Mouse (Mus musculus) neutrophil, adult 65 days (primary cell): ENCODE measurements around the gene Cabp2. TPM values are rescaled to one million over a fixed set of nuclear protein-coding genes. Genes with fewer than 3 reads are reported as not detected.

Experiments used
- total RNA-seq: library from RNA; stranded (reverse); gene quantifications from 2 replicates; pipeline ENCODE4 v1.2.4, GENCODE M21; 2023

Cabp2 gene
- total RNA-seq: not detected in 2 replicates

GRCm38 (mm10) chr19:4081394-4081793, at the start of gene Cabp2:
Gene Cabp2 (plus strand): TSS chr19:4081578.

GRCm38 (mm10) chr19:4037788-4038232, 43.6 kb upstream of the Cabp2 start, which contains the start of gene Gstp1:
Gene Gstp1 (minus strand): TSS chr19:4037985.

GRCm38 (mm10) chr19:4045966-4046865, 35.2 kb upstream of the Cabp2 start, which contains the start of gene Gstp2:
Gene Gstp2 (minus strand): TSS chr19:4046023.

GRCm38 (mm10) chr19:4059069-4059740, 22.2 kb upstream of the Cabp2 start, which contains the start of gene Gstp3:
Gene Gstp3 (minus strand): TSS chr19:4059569.

GRCm38 (mm10) chr19:4096642-4097440, 15.5 kb downstream of the Cabp2 start, which contains the start of gene Cdk2ap2:
Gene Cdk2ap2 (plus strand): TSS chr19:4097182.

GRCm38 (mm10) chr19:4099837-4100717, 18.7 kb downstream of the Cabp2 start, which contains the start of gene Pitpnm1:
Gene Pitpnm1 (plus strand): TSS chr19:4099998.

GRCm38 (mm10) chr19:4125741-4126696, 44.6 kb downstream of the Cabp2 start, which contains the start of gene Aip:
Gene Aip (minus strand): TSS chr19:4125858.

Other genes starting within 250 kb of the Cabp2 start
- gene Chka, start 229.8 kb upstream of the Cabp2 start, total RNA-seq: 104 and 157 TPM in 2 replicates
- 235 and 315 TPM in 2 replicates for gene Tcirg1, start 174.4 kb upstream of the Cabp2 start, total RNA-seq
- 44.6 and 47.3 TPM in 2 replicates for gene Ndufs8, start 168.8 kb upstream of the Cabp2 start, total RNA-seq
- 138 and 146 TPM in 2 replicates for gene Aldh3b1, start 151.8 kb upstream of the Cabp2 start, total RNA-seq
- 222 and 238 TPM in 2 replicates for gene Unc93b1, start 146.4 kb upstream of the Cabp2 start, total RNA-seq
- 12.3 and 13.0 TPM in 2 replicates for gene Aldh3b3, start 122.9 kb upstream of the Cabp2 start, total RNA-seq
- gene Aldh3b2, start 109.2 kb upstream of the Cabp2 start, total RNA-seq: 14.1 and 14.2 TPM in 2 replicates
- gene Acy3, start 95.0 kb upstream of the Cabp2 start, total RNA-seq: 0.41 and 0.82 TPM in 2 replicates
- gene Tbx10, start 88.8 kb upstream of the Cabp2 start, total RNA-seq: not detected in 2 replicates
- 4.5 and 5.4 TPM in 2 replicates for gene Nudt8, start 81.0 kb upstream of the Cabp2 start, total RNA-seq
- gene Gm49405, start 81.0 kb upstream of the Cabp2 start, total RNA-seq: 0.59 and 0.79 TPM in 2 replicates
- gene Doc2g, start 78.3 kb upstream of the Cabp2 start, total RNA-seq: 0.88 and 1.4 TPM in 2 replicates
- 40.2 and 72.5 TPM in 2 replicates for gene Ndufv1, start 68.8 kb upstream of the Cabp2 start, total RNA-seq
- 38.4 and 47.3 TPM in 2 replicates for gene Gstp1, start 43.6 kb upstream of the Cabp2 start, total RNA-seq
- 12.5 and 18.8 TPM in 2 replicates for gene Gstp2, start 35.6 kb upstream of the Cabp2 start, total RNA-seq
- 4.0 and 6.2 TPM in 2 replicates for gene Gstp3, start 22.0 kb upstream of the Cabp2 start, total RNA-seq
- 295 and 307 TPM in 2 replicates for gene Cdk2ap2, start 15.6 kb downstream of the Cabp2 start, total RNA-seq
- gene Pitpnm1, start 18.4 kb downstream of the Cabp2 start, total RNA-seq: 207 and 345 TPM in 2 replicates
- gene Aip, start 44.3 kb downstream of the Cabp2 start, total RNA-seq: 85.4 and 90.4 TPM in 2 replicates
- gene Gpr152, start 58.2 kb downstream of the Cabp2 start, total RNA-seq: 0.09 and 0.13 TPM in 2 replicates
- gene Cabp4, start 62.5 kb downstream of the Cabp2 start, total RNA-seq: 0.27 TPM in 1 of 2 replicates, not detected in the other
- 170 and 186 TPM in 2 replicates for gene Coro1b, start 67.0 kb downstream of the Cabp2 start, total RNA-seq
- 6.2 and 13.3 TPM in 2 replicates for gene Ptprcap, start 72.0 kb downstream of the Cabp2 start, total RNA-seq
- 34.6 and 55.9 TPM in 2 replicates for gene Rps6kb2, start 81.8 kb downstream of the Cabp2 start, total RNA-seq
- gene Carns1, start 93.9 kb downstream of the Cabp2 start, total RNA-seq: 38.1 and 50.5 TPM in 2 replicates
- gene Tbc1d10c, start 109.7 kb downstream of the Cabp2 start, total RNA-seq: 151 and 157 TPM in 2 replicates
- 354 and 408 TPM in 2 replicates for gene Ppp1ca, start 110.5 kb downstream of the Cabp2 start, total RNA-seq
- 21.5 and 29.4 TPM in 2 replicates for gene Rad9a, start 120.1 kb downstream of the Cabp2 start, total RNA-seq
- gene Clcf1, start 132.7 kb downstream of the Cabp2 start, total RNA-seq: 3.7 and 5.2 TPM in 2 replicates
- gene AC109138.7, start 132.8 kb downstream of the Cabp2 start, total RNA-seq: not detected in 2 replicates
- 48.2 and 61.9 TPM in 2 replicates for gene Pold4, start 150.3 kb downstream of the Cabp2 start, total RNA-seq
- gene Ssh3, start 187.6 kb downstream of the Cabp2 start, total RNA-seq: 27.9 and 44.6 TPM in 2 replicates
- 43.5 and 55.6 TPM in 2 replicates for gene Ankrd13d, start 201.6 kb downstream of the Cabp2 start, total RNA-seq
- 421 and 572 TPM in 2 replicates for gene Grk2, start 224.6 kb downstream of the Cabp2 start, total RNA-seq